Mouse (Mus musculus) limb, embryonic 12.5 days (tissue): Measurements from ENCODE around the gene Tbl2. TPM values are rescaled to one million over a fixed set of nuclear protein-coding genes. Genes with fewer than 3 reads are reported as not detected.

Source experiments
- microRNA-seq: library from miRNA; unstranded; fragments of <30 nt; microRNA quantifications from one replicate; pipeline ENCODE4, GENCODE M21; 2017
- polyA plus RNA-seq: library from polyadenylated mRNA; unstranded; fragments of >200 nt; fragmentation: Nextera tagmentation; extraction: Ambion mirVana; gene quantifications from 2 replicates; pipeline ENCODE4 v1.2.1, GENCODE M21; 2016

Tbl2 gene
- polyA plus RNA-seq, 1 experiment from 2014 or later: 30.1 TPM

Small RNA genes lying within 50 kb of the gene (microRNA-seq; reads per million reads assigned to microRNA genes)
- gene Gm25315: not detected

Other genes with a start within 250 kb of the Tbl2 start
- gene Tmem270, start 242.9 kb upstream of the Tbl2 start, polyA plus RNA-seq: not detected in 2 replicates
- gene Cldn13, start 234.1 kb upstream of the Tbl2 start, polyA plus RNA-seq: 2.1 and 2.5 TPM in 2 replicates
- 17.8 and 19.7 TPM in 2 replicates for gene Mettl27, start 217.3 kb upstream of the Tbl2 start, polyA plus RNA-seq
- gene Cldn4, start 202.7 kb upstream of the Tbl2 start, polyA plus RNA-seq: 7.7 and 10.1 TPM in 2 replicates
- gene Cldn3, start 163.4 kb upstream of the Tbl2 start, polyA plus RNA-seq: 4.7 and 5.8 TPM in 2 replicates
- gene Abhd11, start 140.5 kb upstream of the Tbl2 start, polyA plus RNA-seq: 32.6 and 36.7 TPM in 2 replicates
- 9.7 and 10.8 TPM in 2 replicates for gene Stx1a, start 126.2 kb upstream of the Tbl2 start, polyA plus RNA-seq
- 31.1 and 31.3 TPM in 2 replicates for gene Dnajc30, start 85.5 kb upstream of the Tbl2 start, polyA plus RNA-seq
- gene Bud23, start 84.7 kb upstream of the Tbl2 start, polyA plus RNA-seq: 150 and 151 TPM in 2 replicates
- gene Vps37d, start 71.4 kb upstream of the Tbl2 start, polyA plus RNA-seq: 22.8 and 25.2 TPM in 2 replicates
- 2.5 and 2.6 TPM in 2 replicates for gene Mlxipl, start 59.8 kb upstream of the Tbl2 start, polyA plus RNA-seq
- 43.2 and 45.0 TPM in 2 replicates for gene Bcl7b, start 18.6 kb downstream of the Tbl2 start, polyA plus RNA-seq
- 72.8 and 73.6 TPM in 2 replicates for gene Baz1b, start 37.6 kb downstream of the Tbl2 start, polyA plus RNA-seq
- 9.2 and 10.3 TPM in 2 replicates for gene Fzd9, start 101.6 kb downstream of the Tbl2 start, polyA plus RNA-seq
- 0.16 TPM in 1 of 2 replicates, not detected in the other for gene Fkbp6, start 200.4 kb downstream of the Tbl2 start, polyA plus RNA-seq
- not detected in 2 replicates for gene Trim50, start 203.6 kb downstream of the Tbl2 start, polyA plus RNA-seq
- 40.0 and 40.1 TPM in 2 replicates for gene Nsun5, start 220.3 kb downstream of the Tbl2 start, polyA plus RNA-seq
- gene Pom121, start 244.9 kb downstream of the Tbl2 start, polyA plus RNA-seq: 19.1 and 22.1 TPM in 2 replicates